20 mouse cellular contexts compared by ENCODE assay signal in genomic region chr6:137469541-137469940, GRCm38 (mm10).
DNase-seq lines count a peak whose midpoint lies in the region; ATAC-seq and TF ChIP-seq lines count a peak whose summit lies in the region.
"Had no signal": no experiment of that assay in that cellular context is flagged by ENCODE, and none has a peak within 500 bp of the region (broad histone marks: within the 10 kb centered on the region; RNA-seq: fewer than 3 reads in every experiment).

No protein-coding gene starts in this region.

- H3K27me3 ChIP-seq in kidney, postnatal 0 days (ENCODE audit: insufficient read depth, low read length), result no peaks in the 10 kb centered on the region
- H3K27me3 ChIP-seq in lung, postnatal 0 days (replicated peaks; ENCODE audit: insufficient read depth, low read length), result no peaks in the 10 kb centered on the region
- no peaks in the 10 kb centered on the region for H3K27me3 ChIP-seq in stomach, postnatal 0 days (ENCODE audit: control insufficient read depth, insufficient read depth, low read length)
- H3K27me3 ChIP-seq: embryonic facial prominence, embryonic 15.5 days; heart, embryonic 13.5 days; hindbrain, embryonic 15.5 days; neural tube, embryonic 12.5 days had no signal

- H3K9ac ChIP-seq in kidney, postnatal 0 days (ENCODE audit: low read depth, low read length), result no peak overlapping the region
- no peak overlapping the region for H3K9ac ChIP-seq in lung, postnatal 0 days (replicated peaks; ENCODE audit: low read depth)
- no peak overlapping the region for H3K9ac ChIP-seq in stomach, postnatal 0 days (ENCODE audit: low read length)
- H3K9ac ChIP-seq: embryonic facial prominence, embryonic 15.5 days; heart, embryonic 13.5 days; hindbrain, embryonic 15.5 days; neural tube, embryonic 12.5 days had no signal

- no peaks in the 10 kb centered on the region for H3K36me3 ChIP-seq in kidney, postnatal 0 days (ENCODE audit: insufficient read depth, low read length)
- H3K36me3 ChIP-seq in lung, postnatal 0 days (ENCODE audit: insufficient read depth, low read length), result no peaks in the 10 kb centered on the region
- no peaks in the 10 kb centered on the region for H3K36me3 ChIP-seq in stomach, postnatal 0 days (ENCODE audit: control insufficient read depth, insufficient read depth, low read length)
- H3K36me3 ChIP-seq: embryonic facial prominence, embryonic 15.5 days; G1E; heart, embryonic 13.5 days; hindbrain, embryonic 15.5 days; neural tube, embryonic 12.5 days had no signal

- no peak overlapping the region for H3K4me2 ChIP-seq in kidney, postnatal 0 days (ENCODE audit: low read length)
- no peak overlapping the region for H3K4me2 ChIP-seq in lung, postnatal 0 days (replicated peaks; ENCODE audit: low read depth, low read length)
- no peak overlapping the region for H3K4me2 ChIP-seq in stomach, postnatal 0 days (replicated peaks; ENCODE audit: low read depth)
- H3K4me2 ChIP-seq: embryonic facial prominence, embryonic 15.5 days; heart, embryonic 13.5 days; hindbrain, embryonic 15.5 days; neural tube, embryonic 12.5 days had no signal

- H3K4me1 ChIP-seq in kidney, postnatal 0 days (replicated peaks; ENCODE audit: insufficient read depth, low read length), result no peaks in the 10 kb centered on the region
- no peaks in the 10 kb centered on the region; the same call in 1 of the 2 replicates for H3K4me1 ChIP-seq in lung, postnatal 0 days (ENCODE audit: insufficient read depth, low read depth, low read length)
- 0 out of 2 replicates have a peak, but pooled peaks cover 2% of the 10 kb centered on the region for H3K4me1 ChIP-seq in stomach, postnatal 0 days (replicated peaks; ENCODE audit: control insufficient read depth, insufficient read depth)

- TF ChIP-seq CTCF in kidney, postnatal 0 days (IDR thresholded peaks at IDR 0.05; ENCODE audit: low read depth), result 0 out of 2 replicates have a peak, but pooled peaks have one; percentile 13
- peak; percentile 21 for TF ChIP-seq CTCF in lung, postnatal 0 days (IDR thresholded peaks at IDR 0.05)
- peak; percentile 35; the same call in 1 of the 2 replicates for TF ChIP-seq CTCF in stomach, postnatal 0 days (IDR thresholded peaks at IDR 0.05; ENCODE audit: low read depth)

- no peak overlapping the region for H3K4me3 ChIP-seq in kidney, postnatal 0 days (replicated peaks; ENCODE audit: low read depth, low read length)
- H3K4me3 ChIP-seq in lung, postnatal 0 days (ENCODE audit: low read depth, low read length), result no peak overlapping the region
- H3K4me3 ChIP-seq in stomach, postnatal 0 days (ENCODE audit: low read depth, low read length), result no peak overlapping the region
- H3K4me3 ChIP-seq: embryonic facial prominence, embryonic 15.5 days; heart, embryonic 13.5 days; hindbrain, embryonic 15.5 days; neural tube, embryonic 12.5 days had no signal

- 98% methylated on average over 4 of the region's 4 CpGs for WGBS in kidney, postnatal 0 days
- WGBS in lung, postnatal 0 days, result 96% methylated on average over 4 of the region's 4 CpGs
- WGBS in stomach, postnatal 0 days, result 97% methylated on average over 4 of the region's 4 CpGs

- no peak for DNase-seq in kidney, postnatal 0 days (ENCODE audit: low spot score)
- no peak for DNase-seq in kidney, adult 18-20 months
- no peak for DNase-seq in lung, postnatal 0 days (ENCODE audit: low spot score)
- DNase-seq in lung, postnatal 36 days, result no peak
- peak; percentile 25 for DNase-seq in ES-CJ7 (ENCODE audit: low read depth, low spot score)
- DNase-seq in stomach, postnatal 0 days (ENCODE audit: low spot score), result no peak
- DNase-seq in thymus, postnatal 25 days, result no peak
- DNase-seq: cerebellum, adult 2 months; cerebellum, postnatal 36 days; heart, postnatal 36 days; kidney, adult 11 months; kidney, postnatal 14 days; lung, postnatal 4 days; thymus, adult 2 months had no signal

- TF ChIP-seq EP300 in lung, postnatal 0 days (IDR thresholded peaks at IDR 0.05), result no peak
- no peak for TF ChIP-seq EP300 in stomach, postnatal 0 days (optimal IDR thresholded peaks at IDR 0.05)

- H3K27ac ChIP-seq in kidney, postnatal 0 days, result no peak overlapping the region
- H3K27ac ChIP-seq in lung, postnatal 0 days (ENCODE audit: low read length), result no peak overlapping the region
- no peak overlapping the region for H3K27ac ChIP-seq in stomach, postnatal 0 days (replicated peaks)
- H3K27ac ChIP-seq: embryonic facial prominence, embryonic 15.5 days; hindbrain, embryonic 15.5 days; neural tube, embryonic 12.5 days had no signal

- H3K9me3 ChIP-seq in kidney, postnatal 0 days (replicated peaks; ENCODE audit: low read length), result no peaks in the 10 kb centered on the region
- no peaks in the 10 kb centered on the region for H3K9me3 ChIP-seq in lung, postnatal 0 days (ENCODE audit: low read length)
- H3K9me3 ChIP-seq in stomach, postnatal 0 days (ENCODE audit: control insufficient read depth, low read length), result no peaks in the 10 kb centered on the region
- H3K9me3 ChIP-seq: embryonic facial prominence, embryonic 15.5 days; hindbrain, embryonic 15.5 days had no signal

- no peak for ATAC-seq in kidney, postnatal 0 days (replicated peaks; ENCODE audit: low FRiP score, low read depth)
- no peak for ATAC-seq in lung, postnatal 0 days
- ATAC-seq in stomach, postnatal 0 days (ENCODE audit: low FRiP score, low TSS enrichment), result no peak
- ATAC-seq: forebrain, embryonic 16.5 days had no signal
